Mouse (Mus musculus): ENCODE measurements around the gene Primpol.

Primpol gene

DNA sequence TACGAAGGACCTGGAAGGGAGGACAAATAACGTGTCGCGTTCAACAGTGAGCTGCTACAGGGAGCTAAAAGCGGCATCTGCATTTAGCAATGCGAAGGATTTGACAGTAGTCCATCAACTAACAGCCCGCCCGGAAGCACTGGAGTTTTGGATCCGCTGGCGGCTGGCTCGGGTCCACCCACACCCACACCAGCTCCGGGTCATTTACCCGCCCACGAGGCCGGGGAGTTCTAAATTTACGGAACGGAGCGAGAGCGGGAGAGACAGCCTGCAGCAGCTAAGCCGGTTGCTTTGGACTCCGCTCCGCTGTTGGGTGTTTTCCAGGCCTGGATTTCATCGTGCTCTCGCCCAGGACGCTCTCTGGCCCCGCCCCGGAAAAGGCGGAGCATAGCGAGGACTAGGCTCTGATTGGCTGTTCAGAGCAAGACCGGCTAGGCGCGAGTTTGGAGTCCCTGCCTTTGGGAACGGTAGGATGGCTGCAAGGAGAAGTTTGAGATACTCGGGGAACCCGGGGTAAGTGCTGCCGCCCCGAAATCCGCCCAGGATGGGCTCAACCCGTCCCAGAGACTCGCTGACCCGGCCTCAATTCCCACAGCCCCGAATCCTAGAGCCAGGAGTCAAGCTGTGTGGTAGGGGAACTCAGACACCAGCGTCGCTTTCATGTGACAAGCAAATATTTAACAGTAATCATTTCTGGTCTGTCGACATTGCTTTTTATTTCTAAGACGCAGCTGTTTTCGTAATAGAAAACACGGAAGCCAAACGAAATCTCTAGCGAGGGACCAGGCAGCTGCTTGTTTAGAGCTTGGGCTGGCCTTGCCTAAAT lies 65.2 kb downstream of the Primpol start, which contains the start of gene Cenpu:
Gene Cenpu, plus strand, starts transcription at position 414 of the 826 bp plus-strand sequence.
- DNase-seq, result peak; percentile 99

- no peak for DNase-seq
These were observed 66.0 kb downstream of the Primpol start for GRCm38 (mm10) chr8:46551029-46551428.

GRCm38 (mm10) chr8:46550058-46550457 lies 67.0 kb downstream of the Primpol start:
- no peak for DNase-seq

GRCm38 (mm10) chr8:46547245-46547644 lies 69.8 kb downstream of the Primpol start:
- peak; percentile 40 for DNase-seq

DNA sequence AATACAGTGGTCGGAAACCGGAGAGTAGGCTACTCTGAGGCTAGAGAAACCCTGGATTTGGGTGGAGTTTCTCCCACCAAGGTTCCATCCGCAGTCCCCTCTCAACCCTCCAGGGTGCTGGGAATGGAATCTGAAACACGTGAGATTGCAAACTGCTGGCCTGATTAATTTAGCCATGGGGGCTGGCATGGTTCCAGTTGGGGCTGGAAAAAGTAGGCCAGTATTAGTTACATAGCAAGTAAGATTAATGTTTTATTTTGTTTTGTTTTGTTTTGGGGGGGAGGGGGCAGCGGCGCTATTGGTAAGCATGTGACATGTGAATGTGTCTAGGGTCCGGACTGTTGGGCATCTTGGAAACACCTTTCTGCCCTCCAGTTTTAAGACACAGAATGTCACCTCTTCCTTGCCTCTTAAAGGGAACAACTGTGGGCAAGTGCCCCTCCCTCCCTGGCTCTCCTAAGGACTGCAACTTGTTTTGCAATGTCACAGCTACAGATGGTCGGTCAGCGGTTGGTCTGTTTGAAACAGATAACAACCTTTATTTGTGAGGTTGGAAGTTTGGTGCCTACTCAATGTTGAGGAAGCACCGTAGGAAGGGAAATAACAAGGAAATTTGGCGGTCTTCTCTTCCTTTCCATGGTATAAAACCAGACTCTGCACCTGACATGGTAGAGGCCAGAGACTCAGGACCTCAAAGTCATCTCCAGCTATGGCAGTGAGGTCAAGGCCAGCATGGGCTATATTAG lies 70.4 kb downstream of the Primpol start:
- no peak for DNase-seq

- no peak for DNase-seq
These were observed 71.2 kb downstream of the Primpol start for GRCm38 (mm10) chr8:46545854-46546253.

DNA sequence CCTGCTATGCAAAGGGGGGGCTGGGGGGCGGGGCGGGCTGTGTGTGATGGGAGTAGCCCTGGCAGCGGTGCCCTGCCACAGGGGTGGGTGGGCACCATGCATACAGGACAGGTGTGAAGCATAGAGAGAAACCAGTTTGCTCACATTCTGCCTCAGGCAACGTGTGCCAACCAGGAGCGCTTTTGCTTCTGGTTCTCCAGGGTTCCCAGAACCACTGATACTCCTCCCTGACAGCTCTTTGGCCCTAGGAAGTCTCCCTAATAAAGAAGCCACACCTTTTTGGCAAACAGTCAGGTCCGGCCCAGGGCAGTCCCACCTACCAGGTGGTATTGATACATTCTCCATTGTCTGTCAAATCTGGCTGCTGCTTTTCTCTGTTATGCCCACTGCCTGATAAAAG lies 73.3 kb downstream of the Primpol start:
- no peak for DNase-seq

- peak; percentile 34 for DNase-seq
These were observed 73.8 kb downstream of the Primpol start for GRCm38 (mm10) chr8:46543191-46543590.

- DNase-seq, result no peak
These were observed 77.3 kb downstream of the Primpol start for GRCm38 (mm10) chr8:46539701-46540100.

- DNase-seq, result no peak
These were observed 83.1 kb downstream of the Primpol start for GRCm38 (mm10) chr8:46533926-46534325.

DNA sequence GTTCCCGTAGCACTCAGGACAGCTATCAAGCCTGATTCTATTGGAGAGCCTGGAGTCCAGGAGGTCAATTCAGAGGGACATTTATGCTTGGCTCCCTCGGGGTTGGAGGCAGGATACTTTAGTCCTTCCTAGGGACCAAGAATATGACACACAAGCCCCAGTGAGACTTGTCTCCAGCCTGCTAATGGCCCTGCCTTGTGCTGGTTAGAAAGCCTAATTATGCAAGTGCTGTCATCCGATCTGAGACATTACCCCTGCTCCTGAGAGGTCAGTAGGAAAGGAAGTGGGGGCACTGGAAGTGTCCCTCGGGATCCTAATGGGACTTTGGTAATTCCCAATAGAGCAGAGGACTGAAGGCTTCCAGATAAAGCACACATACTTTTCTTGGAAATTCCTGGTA lies 86.5 kb downstream of the Primpol start:
- DNase-seq, result no peak

DNA sequence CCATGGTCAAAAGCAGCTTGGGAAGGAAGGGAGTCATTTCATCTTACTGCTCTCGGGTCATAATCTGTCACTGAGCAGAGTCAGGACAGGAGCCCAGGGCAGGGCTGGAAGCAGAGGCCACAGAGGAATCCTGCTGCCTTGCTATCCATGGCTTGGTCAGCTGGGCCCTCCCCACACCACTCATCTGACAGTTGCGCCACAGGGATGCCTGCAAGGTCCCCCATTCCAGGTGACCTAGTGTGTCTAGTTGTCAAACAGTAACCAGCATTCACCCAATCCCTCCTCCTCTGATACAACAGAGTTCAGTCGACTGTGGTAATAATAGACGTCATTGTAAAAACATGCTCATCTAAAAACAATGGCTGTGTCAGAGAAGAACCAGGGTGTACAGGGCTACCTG lies 87.5 kb downstream of the Primpol start:
- no peak for DNase-seq

DNA sequence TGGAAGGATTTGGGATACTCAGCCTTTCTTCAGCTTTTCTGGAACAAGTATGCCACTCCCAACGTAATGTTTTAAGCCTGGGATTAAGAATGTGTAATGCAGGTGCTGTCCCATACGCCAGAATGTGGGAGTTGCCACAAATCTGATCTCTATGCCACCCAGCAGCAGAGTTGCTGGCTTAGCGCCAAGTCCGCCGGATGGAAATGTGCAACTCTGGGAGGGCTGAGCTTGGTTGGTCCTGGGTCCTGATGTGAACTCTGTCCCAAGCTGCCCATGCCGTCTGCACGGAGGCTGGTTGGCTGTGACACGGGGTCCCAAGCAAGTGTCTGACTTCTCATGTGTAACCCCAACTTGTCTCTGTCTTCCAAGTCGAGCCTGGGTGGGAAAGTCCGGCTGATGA lies 90.2 kb downstream of the Primpol start:
- no peak for DNase-seq

DNA sequence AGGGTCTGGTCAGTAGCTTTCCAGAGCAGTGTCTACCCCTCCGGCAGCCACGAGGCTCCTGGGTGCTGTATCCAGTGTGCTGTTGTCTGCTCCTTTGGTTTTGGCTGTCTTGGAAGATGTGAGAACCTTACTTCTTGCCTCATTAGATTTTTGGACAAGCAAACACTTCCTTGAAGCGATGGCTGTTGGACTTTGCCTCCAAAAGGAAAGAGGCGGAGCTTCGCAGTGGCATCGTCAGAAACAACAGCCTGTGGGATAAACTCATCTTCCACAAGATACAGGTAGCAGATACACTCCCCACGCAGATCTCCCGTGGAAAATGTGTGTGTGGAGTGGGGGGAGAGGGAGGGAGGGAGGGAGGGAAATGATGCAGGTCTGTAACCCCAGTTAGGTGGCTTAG lies 90.9 kb downstream of the Primpol start:
- DNase-seq, result no peak
